Mouse (Mus musculus) heart, postnatal 0 days (tissue): ENCODE measurements at regions not wholly inside any gene's neighbourhood (a gene's known extent, or its start where the extent isn't known, plus 50 kb on each side); places are given as distances from the start of the nearest gene placed in this dataset.

Experiments
- ATAC-seq: fragments of 200-750 bp; cut with Nextera tagmentation; 2 replicates; pipeline ENCODE4 v1.8.0; 2017; ENCODE audit warnings: low read depth, moderate number of reproducible peaks, moderate library complexity; ENCODE audit not compliant: insufficient read depth
- DNase-seq: peaks from one replicate; pipeline ENCODE4 v3.0.0-alpha.2; 2016; ENCODE audit warnings: low spot score
- H3K27ac ChIP-seq: fragments of 300-500 bp; sonication (generic); 2 replicates; pipeline ENCODE4 v1.5.1; 2014; ENCODE audit warnings: low read depth, mild to moderate bottlenecking
- H3K27me3 ChIP-seq: fragments of 300-500 bp; sonication (generic); 2 replicates; pipeline ENCODE4 v1.6.1; 2014; ENCODE audit warnings: low read length, mixed read lengths; ENCODE audit not compliant: control insufficient read depth, insufficient read depth
- H3K36me3 ChIP-seq: fragments of 300-500 bp; sonication (generic); replicated peaks from 2 replicates; pipeline ENCODE4 v1.6.1; 2014; ENCODE audit warnings: low read length, mixed read lengths; ENCODE audit not compliant: control insufficient read depth, insufficient read depth
- H3K4me1 ChIP-seq: fragments of 300-500 bp; sonication (generic); 2 replicates; pipeline ENCODE4 v1.6.1; 2014; ENCODE audit warnings: antibody characterized with exemption; ENCODE audit not compliant: control insufficient read depth, insufficient read depth
- H3K4me2 ChIP-seq: fragments of 300-500 bp; sonication (generic); 2 replicates; pipeline ENCODE4 v1.6.1; 2014; ENCODE audit warnings: low read depth, mild to moderate bottlenecking, low read length, moderate library complexity
- H3K4me3 ChIP-seq: fragments of 300-500 bp; sonication (generic); 2 replicates; pipeline ENCODE4 v1.5.1; 2014; ENCODE audit warnings: low read depth, low read length
- H3K9ac ChIP-seq: fragments of 300-500 bp; sonication (generic); replicated peaks from 2 replicates; pipeline ENCODE4 v1.6.1; 2014; ENCODE audit warnings: low read depth, low read length, mixed read lengths
- H3K9me3 ChIP-seq: fragments of 300-500 bp; sonication (generic); replicated peaks from 2 replicates; pipeline ENCODE4 v1.6.1; 2016; ENCODE audit warnings: low read length; ENCODE audit not compliant: control insufficient read depth
- CTCF ChIP-seq: IDR thresholded peaks from 2 replicates; pipeline ENCODE4 v1.5.1; 2016; ENCODE audit warnings: antibody characterized with exemption, control low read depth, low read depth
- EP300 ChIP-seq: IDR thresholded peaks from 2 replicates; pipeline ENCODE4 v1.6.1; 2016; ENCODE audit warnings: antibody characterized with exemption, low read depth
- WGBS: fragments of 180-500 bp; shearing (Covaris S2); extraction: QIAGEN DNeasy Blood & Tissue Kit; methylation state at CpG from one replicate; pipeline ENCODE4 v1.1.7; 2014; 5-methylcytosine and 5-hydroxymethylcytosine counted together

DNA sequence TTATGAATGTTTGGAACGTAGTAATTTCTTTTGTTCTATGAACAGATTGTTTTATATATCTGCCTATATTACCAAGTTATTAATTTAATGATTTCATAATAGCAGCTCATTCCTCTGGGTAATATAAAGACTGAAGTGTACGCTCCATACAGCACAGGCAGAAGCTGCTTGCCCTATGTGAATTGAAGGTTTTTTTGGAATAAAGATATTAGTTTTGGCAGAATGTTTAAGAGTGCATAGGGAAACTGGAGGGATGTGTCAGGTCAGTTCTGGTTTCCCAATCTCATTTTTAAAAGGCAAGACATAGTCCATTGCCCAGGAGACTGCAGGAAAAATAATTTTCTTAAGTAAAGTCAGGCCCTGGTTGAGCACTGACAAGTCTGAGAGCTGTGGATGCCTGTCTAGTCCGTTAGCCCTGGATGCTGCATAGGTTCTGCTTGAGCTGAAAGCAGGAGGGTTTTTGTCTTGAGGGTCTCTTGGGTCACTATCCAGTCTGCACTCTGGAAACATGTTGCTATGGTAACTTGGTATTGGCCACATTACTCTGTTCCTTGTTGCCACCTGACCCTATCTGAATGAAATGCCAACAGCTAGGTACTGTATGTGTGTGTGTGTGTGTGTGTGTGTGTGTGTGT lies 516.3 kb upstream of the Fam160b2 start:
- Histone ChIP-seq H3K27me3 (no peaks in the 10 kb centered on the region), H3K27ac (no peak overlapping the region), H3K36me3 (no peaks in the 10 kb centered on the region), H3K4me2 (no peak overlapping the region), H3K9me3 (no peaks in the 10 kb centered on the region), H3K4me1 (no peaks in the 10 kb centered on the region), H3K4me3 (no peak overlapping the region), H3K9ac (no peak overlapping the region)
- DNase-seq (no peak), ATAC-seq (no peak)
- 86% methylated on average over 3 of the region's 3 CpGs for WGBS
- TF ChIP-seq CTCF, result no peak
- no peak for TF ChIP-seq EP300

DNA sequence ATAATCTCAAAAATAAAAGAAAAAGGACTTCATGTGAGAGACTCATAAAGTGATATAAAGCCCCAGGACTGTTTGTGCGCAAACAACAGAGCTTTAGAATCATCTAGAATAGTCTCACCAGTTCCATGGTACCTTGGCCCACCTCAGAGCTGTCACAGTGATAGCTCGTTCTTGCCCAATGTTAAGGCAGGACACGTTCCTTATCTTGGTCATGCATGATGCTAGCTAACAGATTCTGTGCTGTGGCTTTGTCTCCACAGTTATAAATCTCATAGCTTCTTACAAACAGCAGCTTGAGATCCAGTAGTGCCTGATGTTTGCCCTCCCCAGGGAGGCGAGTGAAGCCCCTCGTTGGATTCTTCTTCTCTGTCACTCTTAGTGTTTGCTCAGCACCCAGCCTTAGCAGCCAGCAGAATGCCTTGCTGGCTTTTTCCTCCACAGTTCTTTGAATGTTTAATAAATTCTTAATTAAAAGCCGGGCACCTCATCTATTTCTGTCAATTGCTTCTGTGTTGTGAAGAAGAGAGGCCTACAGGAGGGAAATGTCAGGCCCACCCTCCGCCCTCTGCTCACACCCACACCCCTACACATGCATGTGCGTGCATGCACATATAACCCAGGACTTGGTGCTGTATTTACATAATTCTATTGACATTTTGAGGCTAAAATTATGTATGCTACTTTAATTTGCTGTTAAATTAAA lies 515.6 kb upstream of the Fam160b2 start:
- 77% methylated on average over 8 of the region's 8 CpGs for WGBS
- H3K27ac ChIP-seq, result no peak overlapping the region
- TF ChIP-seq EP300 (no peak), CTCF (no peak)
- no peak overlapping the region for H3K9ac ChIP-seq
- H3K4me1 ChIP-seq, result no peaks in the 10 kb centered on the region
- H3K4me2 ChIP-seq, result no peak overlapping the region
- DNase-seq (no peak), ATAC-seq (no peak)
- H3K27me3 ChIP-seq, result no peaks in the 10 kb centered on the region
- H3K9me3 ChIP-seq, result no peaks in the 10 kb centered on the region
- H3K4me3 ChIP-seq, result no peak overlapping the region
- no peaks in the 10 kb centered on the region for H3K36me3 ChIP-seq

DNA sequence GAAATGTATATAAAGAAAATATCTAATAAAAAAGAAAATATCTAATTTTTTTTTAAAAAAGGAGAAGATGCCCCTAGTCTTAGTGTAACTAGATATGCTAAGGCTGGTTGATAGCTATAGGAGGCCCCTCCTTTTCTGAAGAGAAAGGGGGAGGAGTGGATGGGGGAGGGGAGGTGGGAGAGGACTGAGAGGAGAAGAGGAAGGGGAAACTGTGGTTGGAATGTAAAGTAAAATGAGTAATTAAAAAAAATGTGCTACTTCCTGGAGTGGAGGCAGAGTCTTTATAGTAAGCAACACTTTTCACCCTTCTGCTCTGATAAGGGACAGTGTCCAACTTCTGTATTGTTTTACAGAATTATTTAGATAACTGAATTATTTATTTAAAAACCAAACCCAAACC lies 513.6 kb upstream of the Fam160b2 start:
- ATAC-seq, result no peak
- H3K36me3 ChIP-seq, result no peaks in the 10 kb centered on the region
- no peak for TF ChIP-seq EP300

DNA sequence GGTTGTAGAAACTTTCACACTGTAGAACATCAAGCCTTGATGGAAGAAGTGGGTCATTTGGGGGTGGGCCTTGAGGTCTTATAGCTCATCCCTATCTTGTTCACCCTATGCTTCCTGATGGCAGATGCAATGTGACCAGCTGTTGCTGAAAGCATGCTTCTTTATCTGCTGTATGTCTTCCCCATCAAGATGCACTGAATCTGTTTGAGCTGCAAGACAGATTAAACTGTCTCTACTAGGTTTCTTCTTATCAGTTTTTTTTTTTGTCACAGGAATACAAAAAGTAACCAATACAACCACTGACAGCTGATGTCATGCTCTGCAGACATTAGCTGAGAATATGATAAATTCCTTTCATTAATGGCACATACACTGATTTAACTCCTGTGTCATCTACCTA lies 505.0 kb upstream of the Fam160b2 start:
- ATAC-seq (no peak), DNase-seq (no peak)
- Histone ChIP-seq H3K9ac (no peak overlapping the region), H3K4me1 (no peaks in the 10 kb centered on the region), H3K27me3 (no peaks in the 10 kb centered on the region), H3K4me3 (no peak overlapping the region), H3K4me2 (no peak overlapping the region), H3K36me3 (no peaks in the 10 kb centered on the region), H3K27ac (no peak overlapping the region), H3K9me3 (no peaks in the 10 kb centered on the region)
- TF ChIP-seq CTCF (no peak), EP300 (no peak)

More for the DNA sequence above, 513.6 kb upstream of the Fam160b2 start:
- no peak for DNase-seq
- no peak overlapping the region for H3K4me2 ChIP-seq
- no peak overlapping the region for H3K4me3 ChIP-seq
- no peak overlapping the region for H3K27ac ChIP-seq
- H3K27me3 ChIP-seq, result no peaks in the 10 kb centered on the region
- no peak overlapping the region for H3K9ac ChIP-seq
- H3K4me1 ChIP-seq, result no peaks in the 10 kb centered on the region
- no peaks in the 10 kb centered on the region for H3K9me3 ChIP-seq

DNA sequence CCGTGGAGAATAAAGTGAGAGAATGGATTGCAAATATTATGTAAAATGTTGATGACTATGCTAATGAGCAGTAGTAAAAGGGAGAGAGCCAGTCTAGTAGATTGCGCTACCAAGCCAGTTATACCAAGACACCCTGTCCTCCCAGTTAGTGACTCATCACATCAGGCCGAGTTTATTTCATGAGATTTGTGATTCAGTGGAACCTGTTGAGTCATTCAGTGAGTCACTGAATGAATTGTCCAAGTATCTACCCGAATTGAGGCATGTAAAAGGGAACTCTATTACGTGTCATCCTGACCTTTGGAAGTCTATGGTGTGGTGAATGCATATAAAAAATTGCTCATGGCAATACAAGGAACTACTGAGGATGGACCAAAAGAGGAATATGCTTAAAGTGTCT lies 504.3 kb upstream of the Fam160b2 start:
- TF ChIP-seq CTCF, result no peak
- TF ChIP-seq EP300, result no peak

More for the DNA sequence above, 504.3 kb upstream of the Fam160b2 start:
- Histone ChIP-seq H3K4me1 (no peaks in the 10 kb centered on the region), H3K36me3 (no peaks in the 10 kb centered on the region), H3K27me3 (no peaks in the 10 kb centered on the region), H3K9me3 (no peaks in the 10 kb centered on the region), H3K4me3 (no peak overlapping the region), H3K4me2 (no peak overlapping the region), H3K9ac (no peak overlapping the region), H3K27ac (no peak overlapping the region)
- no peak for DNase-seq
- no peak for ATAC-seq
- 71% methylated on average over 5 of the region's 5 CpGs for WGBS
